Comparison of ENCODE assay signal across 32 mouse cellular contexts in genomic region chr5:96130683-96131082, GRCm38 (mm10).
"Had no signal": no experiment of that assay in that cellular context is flagged by ENCODE, and none has a peak within 500 bp of the region (broad histone marks: within the 10 kb centered on the region; RNA-seq: fewer than 3 reads in every experiment).

No protein-coding gene starts in this region.

- H3K27me3 ChIP-seq: limb, embryonic 12.5 days; limb, embryonic 13.5 days; limb, embryonic 15.5 days; liver, embryonic 12.5 days; liver, embryonic 13.5 days; liver, embryonic 15.5 days; lung, embryonic 15.5 days; megakaryocyte, embryonic 14.5 days; midbrain, embryonic 12.5 days; midbrain, embryonic 13.5 days; midbrain, embryonic 15.5 days; neural tube, embryonic 12.5 days had no signal

- H3K4me1 ChIP-seq: limb, embryonic 10.5 days; limb, embryonic 12.5 days; limb, embryonic 15.5 days; liver, embryonic 12.5 days; liver, embryonic 13.5 days; liver, embryonic 15.5 days; lung, embryonic 15.5 days; midbrain, embryonic 10.5 days; midbrain, embryonic 12.5 days; midbrain, embryonic 15.5 days; neural tube, embryonic 12.5 days had no signal

- H3K4me2 ChIP-seq: limb, embryonic 12.5 days; limb, embryonic 13.5 days; limb, embryonic 15.5 days; liver, embryonic 11.5 days; liver, embryonic 12.5 days; liver, embryonic 13.5 days; liver, embryonic 15.5 days; lung, embryonic 14.5 days; lung, embryonic 15.5 days; midbrain, embryonic 11.5 days; midbrain, embryonic 12.5 days; midbrain, embryonic 13.5 days; midbrain, embryonic 15.5 days; neural tube, embryonic 12.5 days had no signal

- H3K9ac ChIP-seq: limb, embryonic 12.5 days; limb, embryonic 13.5 days; limb, embryonic 15.5 days; liver, embryonic 12.5 days; liver, embryonic 13.5 days; liver, embryonic 14.5 days; liver, embryonic 15.5 days; liver, postnatal 0 days; lung, embryonic 14.5 days; lung, embryonic 15.5 days; midbrain, embryonic 12.5 days; midbrain, embryonic 13.5 days; midbrain, embryonic 15.5 days; neural tube, embryonic 12.5 days had no signal

- ATAC-seq: liver, embryonic 12.5 days; liver, postnatal 0 days; lung, postnatal 0 days; midbrain, embryonic 13.5 days; midbrain, embryonic 15.5 days; midbrain, embryonic 16.5 days had no signal

- H3K27ac ChIP-seq: limb, embryonic 10.5 days; limb, embryonic 12.5 days; limb, embryonic 13.5 days; limb, embryonic 15.5 days; liver, embryonic 12.5 days; liver, embryonic 13.5 days; liver, embryonic 14.5 days; liver, embryonic 15.5 days; lung, embryonic 15.5 days; macrophage; midbrain, embryonic 10.5 days; midbrain, embryonic 12.5 days; midbrain, embryonic 13.5 days; midbrain, embryonic 15.5 days; neural tube, embryonic 12.5 days had no signal

- H3K4me3 ChIP-seq: limb, embryonic 10.5 days; limb, embryonic 12.5 days; limb, embryonic 13.5 days; limb, embryonic 15.5 days; liver, embryonic 12.5 days; liver, embryonic 13.5 days; liver, embryonic 15.5 days; lung, embryonic 15.5 days; megakaryocyte, embryonic 14.5 days; midbrain, embryonic 10.5 days; midbrain, embryonic 12.5 days; midbrain, embryonic 13.5 days; midbrain, embryonic 15.5 days; myocyte; neural tube, embryonic 12.5 days had no signal

- DNase-seq: left cerebral cortex, postnatal 4 days; liver; liver, embryonic 13.5 days; liver, postnatal 0 days; lung, adult 18-20 months; lung, adult 2 months; lung, embryonic 14.5 days; lung, postnatal 10 days; lung, postnatal 14 days; lung, postnatal 36 days; lung, postnatal 4 days; midbrain, embryonic 14.5 days had no signal

- H3K9me3 ChIP-seq: limb, embryonic 10.5 days; limb, embryonic 12.5 days; limb, embryonic 13.5 days; limb, embryonic 15.5 days; liver, embryonic 12.5 days; liver, embryonic 13.5 days; liver, embryonic 15.5 days; lung, embryonic 15.5 days; megakaryocyte, embryonic 14.5 days; midbrain, embryonic 10.5 days; midbrain, embryonic 12.5 days; midbrain, embryonic 13.5 days; midbrain, embryonic 15.5 days; neural tube, embryonic 12.5 days had no signal
